Mouse (Mus musculus) gonadal fat pad, adult 2 months (tissue): Measurements from ENCODE around the gene Ddx6. TPM values are rescaled to one million over a fixed set of nuclear protein-coding genes. Genes with fewer than 3 reads are reported as not detected.
"Not testable (repeated sequence)": the region's sequence is repeated elsewhere in the genome, so short reads cannot be mapped to it uniquely, and the experiment has no call there.

Source experiments
- DNase-seq: peaks from one replicate; pipeline ENCODE4 v3.0.0-alpha.2; 2012; ENCODE audit warnings: low read depth
- polyA plus RNA-seq: library from polyadenylated mRNA; depleted of rRNA; stranded (reverse); fragments of >200 nt; gene quantifications from 2 replicates; pipeline ENCODE4 v1.2.3, GENCODE M21; 2012

Ddx6 gene
- polyA plus RNA-seq, 1 experiment = 22.8 TPM

DNA sequence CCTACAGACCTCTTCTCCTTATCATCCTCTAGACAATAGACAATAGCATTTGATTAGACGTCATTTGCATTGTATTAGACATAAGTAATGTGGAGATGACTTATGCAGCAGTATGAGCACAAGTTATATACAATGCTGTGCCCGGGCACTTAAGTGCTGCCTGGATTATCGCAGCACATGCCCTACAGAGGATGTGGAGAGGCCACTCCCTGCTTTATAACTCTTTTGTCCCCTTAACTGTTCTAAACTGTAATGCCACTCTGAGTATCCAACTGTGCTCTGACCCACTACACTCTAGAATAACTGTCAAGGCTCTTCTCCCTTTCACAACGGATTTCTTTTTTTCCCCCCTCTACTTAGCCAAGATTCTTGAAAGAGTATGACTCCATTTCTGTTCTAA is 10.8 kb upstream of the Ddx6 start:
- no peak for DNase-seq

DNA sequence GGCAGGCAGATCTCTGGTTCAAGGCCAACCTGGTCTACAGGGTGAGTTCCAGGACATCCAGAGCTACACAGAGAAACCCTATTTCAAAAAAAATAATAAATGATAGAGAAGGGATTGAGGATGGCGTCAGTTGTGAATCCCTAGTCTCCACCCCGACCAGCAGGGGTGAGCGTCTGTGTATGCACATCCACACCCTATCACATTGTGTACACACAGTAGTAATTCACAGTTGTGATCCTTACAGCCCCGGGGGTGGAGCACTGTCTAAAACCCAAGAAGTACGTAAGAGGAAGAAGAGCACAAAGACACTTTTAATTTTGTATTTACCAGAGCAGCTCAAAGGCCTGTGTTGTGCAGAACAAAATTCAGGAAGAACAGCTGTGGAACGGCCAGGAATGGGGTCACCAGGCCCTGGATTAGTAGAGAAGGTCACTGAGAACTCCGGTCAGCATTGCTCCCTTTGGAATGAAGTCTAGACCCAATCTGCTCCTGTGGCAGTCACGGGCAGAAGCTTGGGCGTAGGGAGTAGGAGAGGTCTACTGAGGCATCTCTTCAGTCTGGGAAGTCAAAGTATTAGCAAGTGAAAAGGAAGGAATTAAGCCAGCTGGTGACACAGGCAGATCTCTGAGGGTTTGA is 9.7 kb upstream of the Ddx6 start:
- DNase-seq = no peak

DNA sequence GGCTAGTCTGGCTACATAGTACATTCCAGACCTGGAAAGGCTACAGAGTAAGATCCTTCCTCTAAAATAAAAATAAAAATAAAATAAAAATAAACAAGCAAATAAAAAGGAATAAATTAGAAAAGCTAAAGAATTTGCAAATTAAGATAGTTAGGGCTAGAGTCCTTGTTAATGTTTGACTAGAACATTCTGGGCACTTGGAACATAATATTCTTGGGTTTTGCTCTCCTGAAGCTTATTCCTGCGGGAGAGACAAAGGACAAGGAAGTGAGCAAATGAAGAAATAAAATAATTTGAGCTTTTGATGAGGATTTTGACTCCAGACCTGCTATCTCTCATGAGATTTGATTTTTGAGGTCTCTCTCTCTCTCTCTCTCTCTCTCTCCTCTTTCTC is 9.2 kb upstream of the Ddx6 start:
- no peak for DNase-seq

- no peak for DNase-seq
These were observed 7.0 kb upstream of the Ddx6 start for GRCm38 (mm10) chr9:44597742-44598141.

GRCm38 (mm10) chr9:44598899-44599495 is 5.7 kb upstream of the Ddx6 start:
- DNase-seq = no peak

DNA sequence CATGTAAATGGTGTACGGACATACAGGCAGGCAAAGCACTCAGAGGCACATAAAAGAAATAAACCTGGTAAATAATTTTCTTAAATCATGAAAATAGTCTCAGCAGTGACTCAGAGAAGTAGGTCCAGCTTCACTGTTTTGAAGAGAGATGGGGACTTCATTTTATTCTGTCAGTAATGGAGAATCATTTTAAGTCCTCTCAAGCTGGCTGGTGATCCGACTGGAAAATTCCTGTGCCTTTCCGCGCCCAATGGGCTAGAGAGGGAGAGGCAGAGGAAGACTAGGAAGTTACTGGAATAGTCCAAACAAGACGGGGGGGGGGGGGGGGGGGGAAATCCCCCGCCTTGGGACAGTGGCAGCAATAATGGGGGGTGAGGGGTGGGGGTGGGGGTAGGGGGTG is 5.1 kb upstream of the Ddx6 start:
- DNase-seq = no peak

DNA sequence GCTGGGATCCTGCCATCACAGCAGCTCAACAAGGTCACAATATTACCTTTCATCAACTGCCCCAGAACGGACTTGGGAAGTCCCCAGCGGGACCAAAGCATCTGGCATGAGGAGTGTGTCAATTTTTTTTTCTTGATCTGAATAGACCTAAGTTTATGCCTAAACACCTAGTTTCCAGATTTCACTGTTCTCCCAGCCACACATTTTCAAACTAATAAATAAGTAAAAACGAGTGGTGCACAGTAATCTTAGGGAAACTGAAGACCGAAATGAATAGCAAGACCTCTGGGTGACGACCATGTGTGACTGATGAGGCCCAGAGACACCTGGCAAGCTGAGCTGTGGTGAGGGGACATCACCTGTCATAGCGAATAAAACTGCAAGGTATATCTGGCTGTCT is 3.9 kb upstream of the Ddx6 start:
- no peak for DNase-seq

GRCm38 (mm10) chr9:44602766-44603165 is 1.9 kb upstream of the Ddx6 start:
- DNase-seq = no peak

- no peak for DNase-seq
These were observed 1.0 kb upstream of the Ddx6 start for GRCm38 (mm10) chr9:44603454-44604289.

- no peak for DNase-seq
These were observed 358 bp upstream of the Ddx6 start for GRCm38 (mm10) chr9:44604290-44604778.

DNA sequence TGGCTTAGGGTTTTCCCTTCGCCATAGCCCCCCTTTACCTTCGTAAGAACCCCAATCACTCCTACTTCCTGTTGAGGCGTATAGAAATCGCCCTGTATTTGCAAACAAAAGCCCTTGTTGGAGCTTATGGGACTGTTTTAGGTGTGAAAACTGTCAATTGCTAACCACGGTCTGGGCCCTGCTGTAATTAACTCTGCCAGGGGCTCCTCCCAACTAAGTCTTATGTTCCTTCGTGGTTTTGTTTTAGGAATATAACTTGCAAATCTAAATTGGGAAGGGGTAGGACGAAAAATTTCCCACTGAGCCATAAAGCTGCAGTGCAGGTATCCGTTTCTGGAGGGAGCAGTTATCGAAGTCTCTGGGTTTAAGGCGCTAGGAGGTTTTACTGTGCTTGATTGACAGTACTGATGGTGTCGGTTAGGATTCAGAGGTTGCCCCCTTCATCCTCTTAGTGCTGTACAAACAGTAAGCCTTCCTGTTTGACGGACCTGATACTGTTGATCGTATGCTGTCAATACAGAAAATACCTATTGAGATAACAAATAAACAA is 999 bp downstream of the Ddx6 start:
- no peak for DNase-seq

- no peak for DNase-seq
These were observed 2.0 kb downstream of the Ddx6 start for GRCm38 (mm10) chr9:44606646-44607045.

DNA sequence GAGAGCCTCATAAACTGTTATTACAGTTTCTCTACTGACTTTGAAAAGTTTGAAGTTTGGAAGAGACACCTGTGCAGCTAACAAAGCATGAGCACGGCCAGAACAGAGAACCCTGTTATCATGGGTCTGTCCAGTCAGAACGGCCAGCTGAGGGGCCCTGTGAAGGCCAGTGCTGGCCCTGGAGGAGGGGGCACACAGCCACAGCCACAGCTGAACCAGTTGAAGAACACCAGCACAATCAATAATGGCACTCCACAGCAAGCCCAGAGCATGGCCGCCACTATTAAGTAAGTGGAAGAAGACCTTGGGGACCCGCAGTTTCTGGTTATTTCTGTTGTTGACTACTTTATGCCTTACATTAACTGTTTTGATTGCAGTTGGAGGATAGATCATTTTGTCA is 2.6 kb downstream of the Ddx6 start:
- no peak for DNase-seq

- DNase-seq = no peak
These were observed 5.7 kb downstream of the Ddx6 start for GRCm38 (mm10) chr9:44610371-44610770.

DNA sequence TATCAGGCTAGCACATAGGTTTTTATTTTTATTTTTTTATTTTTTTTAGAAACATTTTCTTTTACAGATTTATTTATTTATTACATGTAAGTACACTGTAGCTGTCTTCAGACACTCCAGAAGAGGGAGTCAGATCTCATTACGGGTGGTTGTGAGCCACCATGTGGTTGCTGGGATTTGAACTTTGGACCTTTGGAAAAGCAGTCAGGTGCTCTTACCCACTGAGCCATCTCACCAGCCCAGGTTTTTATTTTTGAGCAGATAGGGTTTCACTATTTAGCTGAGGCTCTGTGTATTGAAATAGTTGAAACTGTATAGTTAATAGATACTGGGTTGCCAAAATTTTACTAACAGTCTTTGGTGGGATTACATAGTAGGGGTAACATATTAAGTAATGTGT is 8.4 kb downstream of the Ddx6 start:
- not testable (repeated sequence) for DNase-seq

DNA sequence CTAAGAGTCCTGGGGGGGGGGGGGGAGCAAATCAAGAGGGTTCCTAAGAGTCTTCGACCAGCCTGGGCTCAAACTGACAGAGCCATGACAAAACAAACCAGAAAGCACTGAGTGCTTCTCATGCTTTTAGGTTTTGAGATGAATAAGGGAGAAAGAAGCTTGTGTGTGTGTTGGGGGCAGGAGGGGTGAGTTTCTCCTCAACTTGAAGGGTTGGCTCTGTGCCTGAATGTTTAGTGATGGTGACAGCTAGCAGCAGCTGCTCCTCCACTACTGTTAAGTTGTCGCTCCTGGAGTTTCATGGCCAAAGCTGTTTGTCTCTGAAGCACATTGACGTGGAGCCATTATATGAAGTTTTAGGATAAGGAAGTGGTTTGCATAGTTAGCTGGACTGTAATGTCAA is 16.4 kb downstream of the Ddx6 start:
- DNase-seq = no peak

- DNase-seq = no peak
These were observed 19.7 kb downstream of the Ddx6 start for GRCm38 (mm10) chr9:44624390-44624789.

DNA sequence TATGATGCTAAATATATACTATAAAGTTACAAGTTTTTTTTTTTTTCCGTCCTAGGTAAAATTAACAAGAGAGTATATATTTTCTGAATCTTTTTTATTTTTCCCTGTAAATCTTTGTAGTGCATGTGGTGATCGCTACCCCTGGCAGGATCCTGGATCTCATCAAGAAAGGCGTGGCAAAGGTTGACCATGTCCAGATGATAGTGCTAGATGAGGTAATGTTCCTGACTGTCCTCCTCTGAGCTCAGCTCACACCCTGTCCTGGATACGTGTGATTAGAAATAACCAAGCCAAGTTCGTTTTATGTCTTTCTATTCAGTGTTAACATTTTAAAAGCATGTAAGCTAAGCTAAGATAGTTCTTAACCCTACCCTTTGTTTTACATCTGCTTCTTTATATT is 21.6 kb downstream of the Ddx6 start:
- no peak for DNase-seq

DNA sequence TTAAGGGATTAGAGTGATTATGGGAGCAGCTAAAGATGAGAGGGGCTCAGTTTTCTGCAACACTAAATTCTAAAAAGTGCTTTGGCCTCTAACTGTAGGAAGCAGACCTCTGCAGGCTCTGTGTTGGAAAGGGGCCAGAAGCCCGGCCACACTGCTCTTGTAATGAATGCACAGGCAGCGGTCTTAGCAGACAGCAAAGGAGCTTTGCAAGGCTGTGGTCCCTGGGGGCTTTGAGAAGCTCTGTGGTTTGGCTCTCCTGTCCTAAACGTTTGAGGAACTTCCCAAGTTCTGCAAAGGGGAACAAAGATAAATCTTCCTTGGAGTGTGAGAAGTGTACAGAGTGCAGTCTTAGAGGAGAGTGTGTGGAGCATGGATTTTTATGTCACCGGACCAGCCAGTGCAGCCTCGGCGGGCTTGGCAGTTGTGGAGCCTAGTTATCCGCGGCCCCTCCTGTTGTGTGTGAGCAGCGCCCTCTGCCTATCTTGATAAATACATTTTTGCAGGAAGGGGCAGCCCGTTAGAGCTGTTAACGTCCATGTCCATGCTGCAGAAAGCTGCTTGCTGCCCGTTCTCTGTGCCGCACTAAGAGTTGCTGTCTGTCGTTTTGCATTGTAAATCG is 33.0 kb downstream of the Ddx6 start:
- no peak for DNase-seq

DNA sequence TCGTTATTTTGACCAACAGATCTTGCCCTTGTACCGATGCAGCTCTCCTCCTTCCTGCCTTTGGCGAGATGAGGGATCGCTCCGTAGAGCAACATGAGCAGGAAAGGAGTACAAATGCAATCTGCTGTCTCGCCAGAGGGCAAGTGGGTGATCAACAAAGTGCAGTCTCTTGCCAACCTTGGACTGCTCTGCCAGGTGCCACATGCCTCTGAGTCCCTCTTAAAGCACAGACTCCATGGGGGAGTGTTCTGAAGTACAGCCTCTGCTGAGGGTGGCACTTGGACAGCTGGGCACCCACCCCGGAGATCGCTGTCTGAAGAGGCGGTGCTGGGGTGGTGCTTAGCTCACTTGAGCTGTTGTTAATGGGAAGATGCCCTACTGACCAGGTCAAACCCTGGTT is 34.0 kb downstream of the Ddx6 start:
- DNase-seq = not testable (repeated sequence)

GRCm38 (mm10) chr9:44640028-44640427 is 35.3 kb downstream of the Ddx6 start:
- not testable (repeated sequence) for DNase-seq
